In the genomic region with DNA sequence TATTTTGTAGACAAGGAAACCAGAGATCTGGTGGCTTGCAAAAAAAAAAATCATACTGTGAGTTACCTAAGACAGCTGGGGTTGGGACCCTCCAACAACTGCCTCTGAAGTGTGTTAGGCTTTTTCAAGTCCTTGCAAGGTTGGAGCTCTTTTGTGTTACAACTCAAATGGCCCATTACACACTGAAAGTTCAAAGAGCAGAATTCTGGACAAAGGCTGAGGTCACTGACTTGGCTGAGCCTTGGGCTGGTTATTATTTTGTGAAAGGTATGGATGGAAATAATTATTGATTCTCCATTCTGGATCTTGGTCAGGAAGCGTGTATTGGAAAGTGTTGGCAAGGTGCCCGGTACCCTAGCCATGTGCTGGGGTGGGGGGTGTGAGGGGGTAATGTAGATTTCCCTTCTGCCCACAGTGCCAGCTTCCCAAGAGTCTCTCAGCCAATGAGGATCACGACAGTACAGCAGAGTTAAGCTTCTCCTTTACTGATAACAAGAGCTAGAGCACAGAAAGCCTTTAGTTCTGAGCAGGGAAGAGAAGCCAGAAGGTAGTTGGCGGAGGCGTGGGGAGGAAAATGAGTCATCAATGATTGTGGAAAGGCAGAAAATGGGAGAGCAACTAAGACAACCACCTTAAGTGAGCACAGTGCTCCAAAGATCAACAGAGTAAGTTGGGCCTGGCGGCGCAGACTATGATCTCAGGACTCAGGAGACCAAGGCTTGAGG, we compare ENCODE assay signal across 19 mouse cellular contexts. TPM values are rescaled to one million over a fixed set of nuclear protein-coding genes. Genes with fewer than 3 reads are reported as not detected.
DNase-seq lines count a peak whose midpoint lies in the region; ATAC-seq and TF ChIP-seq lines count a peak whose summit lies in the region.
"Had no signal": no experiment of that assay in that cellular context is flagged by ENCODE, and none has a peak within 500 bp of the region (broad histone marks: within the 10 kb centered on the region; RNA-seq: fewer than 3 reads in every experiment).

No protein-coding gene starts in this region.

- H3K4me1 ChIP-seq in liver, postnatal 0 days (ENCODE audit: insufficient read depth) = peaks cover 2% of the 10 kb centered on the region; the same call in 1 of the 2 replicates

- H3K27ac ChIP-seq in liver, postnatal 0 days (ENCODE audit: low read depth) = peak overlapping the region; percentile 82
- H3K27ac ChIP-seq: neural tube, embryonic 15.5 days had no signal

- H3K27me3 ChIP-seq in liver, postnatal 0 days (ENCODE audit: insufficient read depth, low read length) = no peaks in the 10 kb centered on the region
- H3K27me3 ChIP-seq: CH12.LX; neural tube, embryonic 15.5 days had no signal

- no peak overlapping the region for H3K4me2 ChIP-seq in liver, postnatal 0 days (ENCODE audit: low read depth, low read length)
- H3K4me2 ChIP-seq: heart, embryonic 11.5 days; neural tube, embryonic 15.5 days had no signal

- H3K9me3 ChIP-seq in liver, postnatal 0 days (ENCODE audit: low read length) = no peaks in the 10 kb centered on the region
- H3K9me3 ChIP-seq: neural tube, embryonic 15.5 days had no signal

- H3K9ac ChIP-seq in liver, postnatal 0 days (replicated peaks) = no peak overlapping the region
- H3K9ac ChIP-seq: neural tube, embryonic 15.5 days had no signal

- WGBS in liver, postnatal 0 days (ENCODE audit: insufficient replicate concordance) = 79% methylated on average over 7 of the region's 7 CpGs

- H3K4me3 ChIP-seq in liver, postnatal 0 days (ENCODE audit: low read depth, low read length) = no peak overlapping the region
- H3K4me3 ChIP-seq: neural tube, embryonic 15.5 days had no signal

- no peak for TF ChIP-seq CTCF in liver, postnatal 0 days (IDR thresholded peaks at IDR 0.05; ENCODE audit: low read depth)

- 0 out of 2 replicates have a peak, but pooled peaks have one; percentile 17 for TF ChIP-seq EP300 in liver, postnatal 0 days (IDR thresholded peaks at IDR 0.05; ENCODE audit: low read depth)

- ATAC-seq in liver, postnatal 0 days = peak; percentile 11; the same call in 1 of the 2 replicates
- ATAC-seq: forebrain, embryonic 14.5 days; midbrain, embryonic 16.5 days had no signal

- peak; percentile 34 to 74 for DNase-seq in frontal cortex, adult 2 months (ENCODE audit: extremely low spot score in 1 of 2, low spot score in 1 of 2)
- DNase-seq in frontal cortex, postnatal 14 days (ENCODE audit: low spot score in 2 of 2) = no peak
- no peak for DNase-seq in liver, postnatal 0 days
- DNase-seq in liver = no peak
- DNase-seq in frontal cortex, postnatal 36 days (ENCODE audit: low spot score in 2 of 2) = peak; percentile 57 to 63
- peak; percentile 18 for DNase-seq in right cerebral cortex, postnatal 14 days
- no peak for DNase-seq in adrenal gland, adult (ENCODE audit: inconsistent age in 2 of 2, low spot score in 1 of 2)
- no peak for DNase-seq in embryo, embryonic 10 days (ENCODE audit: low spot score)
- DNase-seq: cerebellum, adult 2 months; heart, postnatal 10 days; kidney, adult 2 months; kidney, postnatal 10 days; lung, adult 18-20 months; thymus, adult 2 months had no signal

- no peaks in the 10 kb centered on the region for H3K36me3 ChIP-seq in liver, postnatal 0 days (replicated peaks; ENCODE audit: insufficient read depth, low read length)
- H3K36me3 ChIP-seq: neural tube, embryonic 15.5 days had no signal

RNA-seq across cellular contexts. Expression of a gene that starts 14.2 kb away (rescaled TPM):
- 122 and 133 TPM in 2 replicates for polyA plus RNA-seq in frontal cortex, adult 2 months (2012; rRNA removed)
- polyA plus RNA-seq in liver, postnatal 0 days (2015; fragmentation: Nextera tagmentation; extraction: Ambion mirVana) = 3,364 and 3,428 TPM in 2 replicates

Comparison
In these comparisons a context has a peak if more than half of its experiments do, and no peak if none do; other contexts are left out.
1. DNase-seq: peak in frontal cortex, adult 2 months (2 of 2), frontal cortex, postnatal 36 days (2 of 2) and right cerebral cortex, postnatal 14 days (single experiment); none in frontal cortex, postnatal 14 days (0 of 2), liver, postnatal 0 days (single experiment), liver (single experiment), adrenal gland, adult (0 of 2) and embryo, embryonic 10 days (single experiment).
2. RNA of a gene that starts 14.2 kb away (polyA plus RNA-seq): 3,364 to 3,428 TPM in liver, postnatal 0 days; 122 to 133 TPM in frontal cortex, adult 2 months; every median in the first group is over 10 times any median in the second.